Mouse (Mus musculus) spleen, adult 2 months (tissue): Measurements from ENCODE around the gene Ngf.

ENCODE experiments used
- CTCF ChIP-seq: fragments of 200-500 bp; IDR thresholded peaks from 2 replicates; pipeline ENCODE4 v1.5.1; 2011; ENCODE audit warnings: mild to moderate bottlenecking, inconsistent platforms; ENCODE audit not compliant: insufficient read depth, insufficient read length, insufficient replicate concordance; ENCODE audit errors: extremely low read depth
- POLR2A ChIP-seq: fragments of 200-500 bp; IDR thresholded peaks from 2 replicates; pipeline ENCODE4 v1.6.1; 2011; ENCODE audit warnings: low read depth, low read length, inconsistent platforms

DNA sequence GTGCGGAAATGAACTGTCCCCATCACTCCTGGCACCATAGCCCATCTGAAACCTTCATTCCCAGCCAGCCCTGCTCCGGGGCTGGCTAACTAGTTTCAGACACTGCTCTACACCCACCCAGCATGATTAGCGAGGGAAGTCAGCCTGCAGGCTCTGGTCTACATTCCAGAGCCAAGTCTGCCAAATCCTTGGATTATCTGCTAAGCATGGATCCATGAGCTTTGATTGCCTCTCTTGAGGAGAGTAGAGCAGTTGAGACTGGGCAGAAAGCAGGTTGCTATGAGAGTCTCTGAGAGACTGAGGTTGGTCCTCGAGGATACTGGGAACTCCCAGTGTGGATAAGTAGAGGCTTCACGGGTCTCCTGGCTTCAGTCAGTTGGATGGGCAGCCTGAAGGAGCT is 51.3 kb downstream of the Ngf start:
- TF ChIP-seq POLR2A (no peak), CTCF (no peak)
